Mouse (Mus musculus) T-helper 17 cell (primary cell): Measurements from ENCODE around the gene Ttc28.

Experiments
- in situ Hi-C, 2 experiments: fragments of 300-600 bp; cut with MboI, MseI; formaldehyde crosslinking; loops; 1 replicate in 1 of 2; 2 replicates in 1 of 2; pipeline ENCODE4 v1.15.1; 2025; ENCODE audit warnings: high pct_unique_total_duplicates in 2 of 2

Gene Ttc28

GRCm38 (mm10) chr5:111313833-111314232 lies 434.2 kb downstream of the Ttc28 start:
- in situ Hi-C loops, result no loop called here

DNA sequence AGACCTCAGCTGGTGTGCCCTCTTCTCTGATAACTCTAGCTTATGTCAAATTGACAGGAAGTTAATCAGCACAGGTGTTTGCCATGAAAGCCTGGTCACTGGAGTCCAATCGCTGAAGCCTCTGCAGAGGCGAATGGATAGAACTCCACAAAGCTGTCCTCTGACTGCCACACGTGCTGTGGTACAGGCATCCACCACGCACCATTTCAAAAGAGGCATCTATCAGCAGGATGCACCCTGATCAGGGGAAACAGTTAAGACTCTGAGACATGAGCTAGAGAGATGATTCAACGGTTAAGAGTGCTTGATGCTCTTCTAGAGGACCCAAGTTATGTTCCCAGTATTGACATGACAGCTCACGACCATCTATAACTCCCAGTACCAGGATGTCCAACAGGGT lies 435.5 kb downstream of the Ttc28 start:
- in situ Hi-C loops, result no loop called here

DNA sequence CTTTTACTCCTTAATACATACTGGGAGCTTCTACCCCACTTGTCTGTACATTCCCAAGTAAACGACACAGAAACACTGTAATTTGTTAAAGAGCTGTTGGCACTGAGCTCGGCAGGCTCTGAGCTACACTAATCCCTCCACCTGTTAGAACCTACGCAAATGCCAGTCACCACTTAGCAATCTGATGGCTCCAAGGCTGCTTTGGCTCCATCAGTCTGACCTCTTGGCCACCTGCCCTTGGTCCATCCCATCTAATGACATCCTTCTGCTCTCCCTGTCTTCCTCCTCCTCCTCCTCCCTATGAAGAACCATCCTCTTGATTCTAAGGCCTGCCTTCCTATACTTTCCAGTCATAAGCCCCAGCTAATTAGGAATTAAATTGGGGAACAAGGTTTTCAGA lies 437.9 kb downstream of the Ttc28 start:
- in situ Hi-C loops, result no loop called here

- in situ Hi-C loops, result no loop called here
Measured at GRCm38 (mm10) chr5:111318946-111319345, 439.3 kb downstream of the Ttc28 start.

DNA sequence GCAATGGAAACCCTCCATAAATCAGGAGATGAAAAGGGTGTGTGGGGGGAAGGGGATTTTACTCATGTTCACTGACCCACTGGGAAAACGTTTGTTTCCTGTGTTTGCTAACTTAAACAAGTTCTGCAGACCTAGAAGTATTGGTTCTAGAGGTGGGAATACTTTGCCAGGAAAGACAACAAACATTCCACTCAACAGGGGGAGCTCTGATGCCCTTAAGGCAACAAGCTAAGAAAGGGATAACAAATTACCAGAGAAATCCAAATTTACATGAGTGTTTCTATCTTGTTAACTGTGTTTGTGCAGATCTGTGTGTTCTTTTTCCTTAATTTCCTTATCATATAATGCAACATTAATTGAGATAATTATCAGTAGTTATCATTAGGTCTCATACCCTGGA lies 446.2 kb downstream of the Ttc28 start:
- in situ Hi-C loops, result no loop called here

- in situ Hi-C loops, result no loop called here
Measured at GRCm38 (mm10) chr5:111327420-111327819, 447.8 kb downstream of the Ttc28 start.

DNA sequence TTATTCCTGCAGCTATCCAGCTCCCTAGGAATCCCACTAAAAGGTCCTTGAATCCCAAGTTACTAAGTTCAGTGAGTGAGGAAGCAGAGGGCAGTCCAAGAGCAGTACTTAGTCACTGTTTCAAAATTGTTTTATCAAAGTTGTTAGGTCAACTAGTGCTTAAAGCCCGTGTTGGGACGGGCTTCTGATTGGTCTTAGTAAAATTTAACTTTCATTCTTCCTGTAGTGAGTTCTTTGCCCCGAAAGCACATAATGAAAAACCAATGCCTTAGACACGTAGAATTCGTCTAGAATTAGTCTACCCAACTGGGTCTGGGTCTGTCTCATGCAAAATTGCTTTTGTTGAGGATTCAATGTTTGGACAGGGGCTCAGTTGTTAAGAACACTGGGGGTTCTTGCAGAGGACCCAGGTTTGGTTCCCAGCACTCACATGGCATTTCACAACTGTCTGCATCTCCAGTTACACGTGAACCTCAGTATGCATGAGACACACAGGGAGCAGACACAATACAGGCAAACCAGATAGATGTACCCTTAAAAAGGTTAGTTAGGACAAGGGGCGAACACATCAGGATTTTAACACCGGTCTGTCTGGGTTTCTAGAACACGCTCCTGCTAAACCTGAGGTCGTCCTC lies 450.3 kb downstream of the Ttc28 start:
- in situ Hi-C loops, result no loop called here

DNA sequence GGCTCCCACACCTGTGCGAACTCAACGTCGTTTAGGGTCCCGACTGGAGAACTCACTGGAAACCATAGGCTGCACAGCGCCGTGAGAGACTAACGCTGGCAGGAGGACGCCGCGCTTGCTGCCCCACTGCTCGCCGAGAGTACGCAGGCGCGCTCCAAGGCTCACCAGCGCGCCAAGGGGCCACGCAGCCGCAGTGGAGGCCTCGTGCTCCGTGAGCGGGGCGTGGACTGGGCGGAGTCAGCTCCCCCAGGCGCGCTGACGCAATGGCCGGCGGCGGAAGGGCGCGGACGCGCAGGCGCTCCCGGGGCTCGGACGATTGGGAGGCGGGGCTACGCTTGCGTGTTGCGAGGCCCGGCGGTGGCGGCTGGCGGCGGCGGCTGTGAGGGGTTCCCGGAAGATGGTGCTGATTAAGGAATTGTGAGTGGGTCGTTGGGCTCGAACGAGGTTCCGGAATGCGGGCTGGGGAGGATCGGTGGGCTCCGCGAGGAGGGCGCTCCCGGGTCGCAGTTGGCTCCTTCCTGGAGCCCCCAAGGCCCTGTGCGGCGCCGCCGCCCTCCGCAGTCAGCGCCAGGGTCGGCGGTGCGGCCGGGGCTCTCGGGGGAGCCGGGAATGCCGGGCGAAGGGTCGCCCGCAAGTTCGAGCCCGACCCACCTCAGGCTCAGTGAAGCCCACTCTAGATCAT lies 451.0 kb downstream of the Ttc28 start, which contains the start of gene Pitpnb:
Pitpnb (plus strand) TSS at position 347 of the 682 bp plus-strand sequence.
- in situ Hi-C loops, result no loop called here

DNA sequence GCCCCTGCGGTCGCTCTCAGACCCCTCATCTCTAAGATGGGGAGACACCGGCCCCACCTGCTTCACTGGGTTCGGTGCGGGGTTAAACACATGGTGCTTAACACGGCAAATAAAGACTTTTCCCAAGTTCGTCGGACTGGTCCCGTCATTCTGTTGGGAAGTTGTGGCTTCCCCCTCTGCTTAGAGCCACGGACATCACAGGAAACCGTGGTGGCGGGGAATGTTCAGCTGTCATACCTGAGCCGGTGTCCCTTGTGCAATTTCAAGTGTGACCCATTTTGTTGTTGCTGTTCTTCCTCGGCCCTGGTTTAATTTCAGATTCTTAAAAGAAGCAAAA lies 451.5 kb downstream of the Ttc28 start:
- in situ Hi-C loops, result no loop called here

DNA sequence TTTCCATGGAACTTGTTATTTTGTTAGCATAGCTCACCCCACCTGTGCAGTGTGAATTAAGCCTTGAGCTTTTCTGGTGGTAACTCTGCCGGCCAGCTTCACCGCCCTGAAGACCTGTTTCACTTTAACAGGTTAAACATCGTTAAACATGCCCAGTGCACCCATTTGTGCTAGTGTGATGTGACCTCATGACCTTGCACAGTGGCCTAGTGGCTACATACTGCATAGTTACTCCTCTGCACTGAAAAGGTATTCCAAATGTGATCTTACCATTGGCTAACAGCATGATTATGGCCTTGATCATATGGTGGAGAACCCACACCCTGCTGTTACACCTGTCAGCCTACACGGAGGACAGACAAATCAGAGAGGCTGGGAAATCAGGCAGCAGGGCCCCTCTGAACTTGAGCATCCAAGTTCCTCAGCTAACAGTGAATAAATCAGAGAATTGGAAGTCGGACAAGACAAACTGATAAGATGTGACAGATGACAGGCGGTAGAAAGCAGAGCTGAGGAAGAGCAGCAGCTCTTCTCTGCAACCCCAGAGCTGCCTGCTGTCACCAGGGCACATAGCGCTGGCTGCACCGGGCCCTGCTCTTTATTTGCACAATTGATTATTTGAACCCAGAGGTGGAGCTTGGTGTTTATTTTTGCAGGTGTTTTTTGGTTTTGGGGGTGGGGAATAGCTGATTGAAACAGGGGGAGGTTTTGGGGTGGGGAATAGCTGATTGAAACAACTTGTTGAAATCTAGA lies 456.5 kb downstream of the Ttc28 start:
- in situ Hi-C loops, result no loop called here
